Mouse (Mus musculus): ENCODE results near the gene Spa17.

Spa17 gene

GRCm38 (mm10) chr9:37556366-37556765 is 57.2 kb downstream of the Spa17 start:
- DNase-seq, result no peak

- DNase-seq, result no peak
These were observed 58.4 kb downstream of the Spa17 start, which contains the start of gene Siae for GRCm38 (mm10) chr9:37554838-37555748. Siae (plus strand) TSS chr9:37555698.

GRCm38 (mm10) chr9:37554279-37554678 is 59.2 kb downstream of the Spa17 start:
- no peak for DNase-seq
